Mouse (Mus musculus) liver, adult 10 weeks (tissue): Measurements from ENCODE around the gene Gm12253. TPM values are rescaled to one million over a fixed set of nuclear protein-coding genes. Genes with fewer than 3 reads are reported as not detected.

Experiments used
- polyA plus RNA-seq: library from polyadenylated mRNA; stranded (reverse); fragments of 350-450 nt; fragmentation: Illumina TruSeq; extraction: RNeasy Lipid Tissue Mini Kit (QIAGEN cat#74804); gene quantifications from one replicate; pipeline ENCODE4 v1.2.3, GENCODE M21; 2014; ENCODE audit warnings: low read depth, low replicate concordance

Gene Gm12253
- not detected for polyA plus RNA-seq

GRCm38 (mm10) chr11:58432259-58432658 lies at the start of gene Gm12253:
Gm12253 (plus strand) TSS chr11:58432559.

GRCm38 (mm10) chr11:58420815-58421214 lies 11.5 kb upstream of the Gm12253 start, which contains the start of gene 1810065E05Rik:
1810065E05Rik (plus strand) TSS chr11:58421111.

GRCm38 (mm10) chr11:58452759-58453158 lies 20.4 kb downstream of the Gm12253 start, which contains the start of gene Lypd9:
Lypd9 (minus strand) TSS chr11:58452923.

GRCm38 (mm10) chr11:58462170-58462569 lies 29.8 kb downstream of the Gm12253 start, which contains the start of gene Olfr30:
Olfr30 (minus strand) TSS chr11:58462270.

Other genes with a start within 250 kb of the Gm12253 start
- 40.1 TPM for gene Igtp, start 233.0 kb upstream of the Gm12253 start, polyA plus RNA-seq
- gene Irgm2, start 232.9 kb upstream of the Gm12253 start, polyA plus RNA-seq, result 50.2 TPM
- not detected for gene 4930438A08Rik, start 157.8 kb upstream of the Gm12253 start, polyA plus RNA-seq
- 1.6 TPM for gene Zfp692, start 125.5 kb upstream of the Gm12253 start, polyA plus RNA-seq
- gene Zfp672, start 102.2 kb upstream of the Gm12253 start, polyA plus RNA-seq, result 30.7 TPM
- 0.93 TPM for gene Sh3bp5l, start 101.8 kb upstream of the Gm12253 start, polyA plus RNA-seq
- gene Lypd8, start 53.5 kb upstream of the Gm12253 start, polyA plus RNA-seq, result not detected
- gene 1810065E05Rik, start 11.4 kb upstream of the Gm12253 start, polyA plus RNA-seq, result not detected
- not detected for gene Lypd9, start 20.4 kb downstream of the Gm12253 start, polyA plus RNA-seq
- not detected for gene Olfr30, start 29.7 kb downstream of the Gm12253 start, polyA plus RNA-seq
- gene Olfr332, start 60.0 kb downstream of the Gm12253 start, polyA plus RNA-seq, result not detected
- gene Olfr331, start 70.0 kb downstream of the Gm12253 start, polyA plus RNA-seq, result not detected
- gene Olfr330, start 102.3 kb downstream of the Gm12253 start, polyA plus RNA-seq, result not detected
- not detected for gene Olfr329-ps, start 113.9 kb downstream of the Gm12253 start, polyA plus RNA-seq
- not detected for gene Olfr328, start 123.1 kb downstream of the Gm12253 start, polyA plus RNA-seq
- not detected for gene Olfr224, start 138.0 kb downstream of the Gm12253 start, polyA plus RNA-seq
- gene Olfr325, start 145.2 kb downstream of the Gm12253 start, polyA plus RNA-seq, result not detected
- not detected for gene Olfr324, start 162.6 kb downstream of the Gm12253 start, polyA plus RNA-seq
- not detected for gene 2210407C18Rik, start 183.5 kb downstream of the Gm12253 start, polyA plus RNA-seq
- gene Olfr323, start 197.9 kb downstream of the Gm12253 start, polyA plus RNA-seq, result not detected
- gene Trim58, start 207.9 kb downstream of the Gm12253 start, polyA plus RNA-seq, result not detected
- not detected for gene Olfr322, start 226.2 kb downstream of the Gm12253 start, polyA plus RNA-seq
- gene Olfr320, start 248.5 kb downstream of the Gm12253 start, polyA plus RNA-seq, result not detected